Mouse (Mus musculus): ENCODE measurements around the gene Ciapin1.

- TF ChIP-seq TBP (IDR thresholded peaks at IDR 0.05; ENCODE audit: low read depth, low read length): no peak
- no peak for TF ChIP-seq SMC3 (IDR thresholded peaks at IDR 0.05; ENCODE audit: low read depth, low read length)
- no peak for TF ChIP-seq NELFE (IDR thresholded peaks at IDR 0.05; ENCODE audit: low read depth, low read length)
- TF ChIP-seq POLR2AphosphoS2 (IDR thresholded peaks at IDR 0.05; ENCODE audit: low read length): no peak
- TF ChIP-seq ELF1 (IDR thresholded peaks at IDR 0.05; ENCODE audit: low read depth, low read length): no peak
- TF ChIP-seq POLR2A (IDR thresholded peaks at IDR 0.05; ENCODE audit: control insufficient read depth in 1 of 2, insufficient read depth in 1 of 2, low read depth in 1 of 2, low read length in 2 of 2, poor library complexity in 1 of 2): no peak
- no peak for TF ChIP-seq CTCF (IDR thresholded peaks at IDR 0.05 in 2 of 3, conservative IDR thresholded peaks at IDR 0.05 in 1 of 3; ENCODE audit: control insufficient read depth in 1 of 3, insufficient read depth in 1 of 3, low read depth in 2 of 3, low read length in 3 of 3, poor library complexity in 1 of 3, severe bottlenecking in 1 of 3)
- no peak for TF ChIP-seq ZMIZ1 (IDR thresholded peaks at IDR 0.05; ENCODE audit: low read depth, low read length)
Measured at GRCm38 (mm10) chr8:94808372-94808771, 29.8 kb downstream of the Ciapin1 start.

Data from MEL (cell line).